Mouse (Mus musculus): ENCODE measurements around the gene Kdm5a. TPM values are rescaled to one million over a fixed set of nuclear protein-coding genes. Genes with fewer than 3 reads are reported as not detected.

Kdm5a gene
- polyA plus RNA-seq, 1 experiment from 2014 or later = 62.1 TPM

DNA sequence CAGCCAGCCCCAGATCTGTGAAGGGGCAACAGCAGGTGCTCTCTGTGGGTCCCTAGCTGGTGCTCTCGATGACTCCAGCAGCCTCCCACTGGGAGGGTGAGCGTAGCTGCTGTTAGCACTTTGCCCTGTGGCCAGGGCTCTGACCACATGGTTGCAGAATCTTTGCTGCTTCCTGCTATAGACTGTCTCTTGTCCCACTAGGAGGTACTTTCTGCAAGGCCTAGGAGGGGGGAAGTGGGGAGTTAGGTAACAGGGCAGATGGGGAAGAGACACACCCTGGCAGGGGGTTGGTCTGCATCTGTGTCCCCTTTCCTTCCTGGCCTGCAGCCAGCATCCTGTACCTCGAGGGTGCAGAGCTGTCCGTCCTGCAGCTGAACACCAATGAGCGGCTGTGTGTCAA lies 109.5 kb downstream of the Kdm5a start:
- ATAC-seq (ENCODE audit: low FRiP score) = peak; percentile 33; the same call in 1 of the 2 replicates
- Histone ChIP-seq H3K4me2 (no peak overlapping the region), H3K9ac (ENCODE audit: low read length) (peak overlapping the region; percentile 1; the same call in 1 of the 2 replicates), H3K4me1 (ENCODE audit: control insufficient read depth, insufficient read depth, low read length) (peaks cover 16% of the 10 kb centered on the region), H3K36me3 (ENCODE audit: control insufficient read depth, insufficient read depth, low read length) (no peaks in the 10 kb centered on the region), H3K9me3 (ENCODE audit: control insufficient read depth, low read length) (no peaks in the 10 kb centered on the region), H3K27me3 (ENCODE audit: control insufficient read depth, insufficient read depth, low read length) (no peaks in the 10 kb centered on the region), H3K4me3 (ENCODE audit: low read depth, low read length) (no peak overlapping the region), H3K27ac (ENCODE audit: low read depth, low read length) (no peak overlapping the region)
- DNase-seq (ENCODE audit: low spot score, missing footprints) = no peak
- 47% methylated on average over 5 of the region's 5 CpGs for WGBS

GRCm38 (mm10) chr6:120475288-120475687 lies 111.4 kb downstream of the Kdm5a start:
- Histone ChIP-seq H3K9me3 (ENCODE audit: control insufficient read depth, low read length) (no peaks in the 10 kb centered on the region), H3K4me1 (ENCODE audit: control insufficient read depth, insufficient read depth, low read length) (peaks cover 16% of the 10 kb centered on the region), H3K4me3 (ENCODE audit: low read depth, low read length) (no peak overlapping the region), H3K4me2 (no peak overlapping the region), H3K27ac (ENCODE audit: low read depth, low read length) (no peak overlapping the region), H3K27me3 (ENCODE audit: control insufficient read depth, insufficient read depth, low read length) (no peaks in the 10 kb centered on the region), H3K36me3 (ENCODE audit: control insufficient read depth, insufficient read depth, low read length) (no peaks in the 10 kb centered on the region), H3K9ac (ENCODE audit: low read length) (no peak overlapping the region)
- DNase-seq (ENCODE audit: low spot score, missing footprints) (no peak), ATAC-seq (ENCODE audit: low FRiP score) (no peak)
- WGBS = 79% methylated on average over 8 of the region's 8 CpGs

DNA sequence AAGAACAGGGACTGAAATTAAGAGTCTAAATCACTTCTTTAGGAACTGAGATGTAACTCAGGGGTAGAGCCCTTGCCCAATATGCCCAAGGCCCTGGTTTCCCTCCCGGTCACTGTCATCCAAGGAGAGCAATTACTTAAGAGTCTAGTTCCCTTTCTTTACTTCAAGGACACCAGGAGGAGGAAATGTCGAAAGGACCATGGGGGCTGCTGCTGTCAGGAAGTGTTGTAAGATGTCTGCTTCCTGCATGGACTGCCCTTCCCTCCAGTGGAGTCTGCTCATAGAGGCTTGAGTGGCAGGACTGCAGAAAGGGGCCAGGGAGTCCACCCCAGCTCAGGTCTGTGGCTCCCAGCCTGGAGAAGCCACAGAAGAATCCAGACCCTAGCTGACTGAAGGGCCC lies 115.4 kb downstream of the Kdm5a start:
- ATAC-seq (ENCODE audit: low FRiP score) = no peak
- Histone ChIP-seq H3K27ac (ENCODE audit: low read depth, low read length) (no peak overlapping the region), H3K4me3 (ENCODE audit: low read depth, low read length) (no peak overlapping the region), H3K9ac (ENCODE audit: low read length) (no peak overlapping the region), H3K36me3 (ENCODE audit: control insufficient read depth, insufficient read depth, low read length) (no peaks in the 10 kb centered on the region), H3K4me2 (no peak overlapping the region), H3K4me1 (ENCODE audit: control insufficient read depth, insufficient read depth, low read length) (no peaks in the 10 kb centered on the region), H3K27me3 (ENCODE audit: control insufficient read depth, insufficient read depth, low read length) (no peaks in the 10 kb centered on the region), H3K9me3 (ENCODE audit: control insufficient read depth, low read length) (no peaks in the 10 kb centered on the region)
- no peak for DNase-seq (ENCODE audit: low spot score, missing footprints)
- WGBS = 98% methylated on average over 2 of the region's 2 CpGs

DNA sequence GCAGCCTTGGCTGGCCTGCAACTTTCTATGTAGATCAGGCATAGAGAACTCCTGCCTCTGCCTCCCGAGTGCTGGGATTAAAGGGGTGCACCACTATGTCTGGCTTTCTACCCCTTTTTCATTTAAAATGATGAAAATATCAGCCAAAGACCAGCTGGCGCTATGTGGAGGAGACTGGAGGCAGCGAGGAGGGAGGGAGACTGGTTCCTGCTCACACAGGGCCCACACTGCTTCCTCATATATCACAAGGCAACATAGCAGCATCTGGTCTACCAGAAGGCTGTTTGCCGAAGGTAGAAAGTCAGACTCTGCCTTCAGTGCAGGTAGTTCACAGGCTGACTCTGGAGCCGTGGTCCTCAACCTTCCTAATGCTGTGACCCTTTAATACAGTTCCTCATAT lies 116.4 kb downstream of the Kdm5a start:
- Histone ChIP-seq H3K27me3 (ENCODE audit: control insufficient read depth, insufficient read depth, low read length) (no peaks in the 10 kb centered on the region), H3K4me3 (ENCODE audit: low read depth, low read length) (no peak overlapping the region), H3K4me1 (ENCODE audit: control insufficient read depth, insufficient read depth, low read length) (no peaks in the 10 kb centered on the region), H3K27ac (ENCODE audit: low read depth, low read length) (no peak overlapping the region), H3K9ac (ENCODE audit: low read length) (no peak overlapping the region), H3K9me3 (ENCODE audit: control insufficient read depth, low read length) (no peaks in the 10 kb centered on the region), H3K36me3 (ENCODE audit: control insufficient read depth, insufficient read depth, low read length) (no peaks in the 10 kb centered on the region), H3K4me2 (no peak overlapping the region)
- 91% methylated on average over 5 of the region's 5 CpGs for WGBS
- DNase-seq (ENCODE audit: low spot score, missing footprints) (no peak), ATAC-seq (ENCODE audit: low FRiP score) (no peak)

DNA sequence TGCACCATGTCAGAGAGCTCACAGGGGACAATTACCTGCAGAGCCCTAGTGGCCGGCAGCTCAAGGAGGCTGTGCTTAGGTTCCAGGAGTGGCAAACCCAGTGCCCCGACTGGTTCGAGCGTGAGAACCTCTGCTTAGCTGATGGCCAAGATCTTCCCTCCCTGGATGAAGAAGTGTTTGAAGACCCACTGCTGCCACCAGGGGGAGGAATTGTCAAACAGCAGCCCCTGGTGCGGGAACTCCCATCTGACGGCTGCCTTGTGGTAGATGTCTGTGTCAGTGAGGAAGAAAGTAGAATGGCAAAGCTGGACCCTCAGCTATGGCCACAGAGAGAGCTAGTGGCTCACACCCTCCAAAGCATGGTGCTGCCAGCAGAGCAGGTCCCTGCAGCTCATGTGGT lies 117.6 kb downstream of the Kdm5a start:
- Histone ChIP-seq H3K9ac (ENCODE audit: low read length) (no peak overlapping the region), H3K4me2 (no peak overlapping the region), H3K36me3 (ENCODE audit: control insufficient read depth, insufficient read depth, low read length) (no peaks in the 10 kb centered on the region), H3K27me3 (ENCODE audit: control insufficient read depth, insufficient read depth, low read length) (no peaks in the 10 kb centered on the region), H3K4me3 (ENCODE audit: low read depth, low read length) (no peak overlapping the region), H3K27ac (ENCODE audit: low read depth, low read length) (no peak overlapping the region), H3K4me1 (ENCODE audit: control insufficient read depth, insufficient read depth, low read length) (no peaks in the 10 kb centered on the region), H3K9me3 (ENCODE audit: control insufficient read depth, low read length) (no peaks in the 10 kb centered on the region)
- no peak for DNase-seq (ENCODE audit: low spot score, missing footprints)
- ATAC-seq (ENCODE audit: low FRiP score) = no peak
- 92% methylated on average over 6 of the region's 6 CpGs for WGBS

- H3K9me3 ChIP-seq (ENCODE audit: control insufficient read depth, low read length) = no peaks in the 10 kb centered on the region
- no peaks in the 10 kb centered on the region for H3K27me3 ChIP-seq (ENCODE audit: control insufficient read depth, insufficient read depth, low read length)
- H3K9ac ChIP-seq (ENCODE audit: low read length) = no peak overlapping the region
- DNase-seq (ENCODE audit: low spot score, missing footprints) (no peak), ATAC-seq (ENCODE audit: low FRiP score) (no peak)
- H3K4me2 ChIP-seq = no peak overlapping the region
- 94% methylated on average over 14 of the region's 14 CpGs for WGBS
- no peaks in the 10 kb centered on the region for H3K4me1 ChIP-seq (ENCODE audit: control insufficient read depth, insufficient read depth, low read length)
- H3K27ac ChIP-seq (ENCODE audit: low read depth, low read length) = no peak overlapping the region
- no peak overlapping the region for H3K4me3 ChIP-seq (ENCODE audit: low read depth, low read length)
- H3K36me3 ChIP-seq (ENCODE audit: control insufficient read depth, insufficient read depth, low read length) = no peaks in the 10 kb centered on the region
Observed at GRCm38 (mm10) chr6:120482021-120482420, 118.1 kb downstream of the Kdm5a start.

DNA sequence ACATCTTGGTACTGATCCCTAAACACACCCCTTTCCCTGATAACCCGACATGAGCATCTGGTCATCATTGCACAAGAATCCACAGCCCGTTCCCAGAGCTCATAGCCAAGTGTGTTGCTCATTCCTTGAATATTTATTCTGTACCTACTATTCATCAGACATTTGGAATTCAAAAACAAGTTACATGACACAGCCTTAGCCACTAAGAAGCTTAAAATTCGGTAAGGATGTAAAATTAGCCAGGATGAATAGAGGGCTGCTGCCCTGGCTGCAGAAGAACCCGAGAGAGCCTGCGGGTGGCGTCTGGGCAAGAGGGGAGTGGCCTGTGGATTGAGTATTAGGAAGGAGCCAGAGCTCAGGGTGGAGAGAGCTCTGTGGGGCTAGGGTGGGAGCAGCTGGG lies 118.8 kb downstream of the Kdm5a start:
- H3K4me2 ChIP-seq = no peak overlapping the region
- H3K36me3 ChIP-seq (ENCODE audit: control insufficient read depth, insufficient read depth, low read length) = no peaks in the 10 kb centered on the region
- no peak overlapping the region for H3K9ac ChIP-seq (ENCODE audit: low read length)
- 39% methylated on average over 6 of the region's 6 CpGs for WGBS
- ATAC-seq (ENCODE audit: low FRiP score) (no peak), DNase-seq (ENCODE audit: low spot score, missing footprints) (no peak)
- no peaks in the 10 kb centered on the region for H3K27me3 ChIP-seq (ENCODE audit: control insufficient read depth, insufficient read depth, low read length)
- no peaks in the 10 kb centered on the region for H3K9me3 ChIP-seq (ENCODE audit: control insufficient read depth, low read length)
- H3K4me3 ChIP-seq (ENCODE audit: low read depth, low read length) = no peak overlapping the region
- H3K4me1 ChIP-seq (ENCODE audit: control insufficient read depth, insufficient read depth, low read length) = no peaks in the 10 kb centered on the region
- H3K27ac ChIP-seq (ENCODE audit: low read depth, low read length) = no peak overlapping the region

GRCm38 (mm10) chr6:120483211-120483626 lies 119.3 kb downstream of the Kdm5a start:
- no peak for DNase-seq (ENCODE audit: low spot score, missing footprints)

GRCm38 (mm10) chr6:120485038-120485437 lies 121.1 kb downstream of the Kdm5a start:
- 75% methylated on average over 3 of the region's 3 CpGs for WGBS
- no peaks in the 10 kb centered on the region for H3K36me3 ChIP-seq (ENCODE audit: control insufficient read depth, insufficient read depth, low read length)
- H3K4me3 ChIP-seq (ENCODE audit: low read depth, low read length) = no peak overlapping the region
- ATAC-seq (ENCODE audit: low FRiP score) (no peak), DNase-seq (ENCODE audit: low spot score, missing footprints) (no peak)
- no peaks in the 10 kb centered on the region for H3K9me3 ChIP-seq (ENCODE audit: control insufficient read depth, low read length)
- no peaks in the 10 kb centered on the region; the same call in 1 of the 2 replicates for H3K4me1 ChIP-seq (ENCODE audit: control insufficient read depth, insufficient read depth, low read length)
- no peaks in the 10 kb centered on the region for H3K27me3 ChIP-seq (ENCODE audit: control insufficient read depth, insufficient read depth, low read length)
- no peak overlapping the region for H3K4me2 ChIP-seq
- H3K27ac ChIP-seq (ENCODE audit: low read depth, low read length) = no peak overlapping the region
- H3K9ac ChIP-seq (ENCODE audit: low read length) = no peak overlapping the region

More at GRCm38 (mm10) chr6:120483211-120483626, 119.3 kb downstream of the Kdm5a start:
- no peak overlapping the region for H3K4me3 ChIP-seq (ENCODE audit: low read depth, low read length)
- no peak overlapping the region for H3K27ac ChIP-seq (ENCODE audit: low read depth, low read length)
- no peaks in the 10 kb centered on the region for H3K36me3 ChIP-seq (ENCODE audit: control insufficient read depth, insufficient read depth, low read length)
- H3K4me2 ChIP-seq = no peak overlapping the region
- no peaks in the 10 kb centered on the region for H3K27me3 ChIP-seq (ENCODE audit: control insufficient read depth, insufficient read depth, low read length)
- H3K9ac ChIP-seq (ENCODE audit: low read length) = no peak overlapping the region
- H3K9me3 ChIP-seq (ENCODE audit: control insufficient read depth, low read length) = no peaks in the 10 kb centered on the region
- H3K4me1 ChIP-seq (ENCODE audit: control insufficient read depth, insufficient read depth, low read length) = no peaks in the 10 kb centered on the region
- 45% methylated on average over 8 of the region's 8 CpGs for WGBS
- ATAC-seq (ENCODE audit: low FRiP score) = 0 out of 2 replicates have a peak, but pooled peaks have one; percentile 30
